Mouse (Mus musculus): Measurements from ENCODE around the gene Gm8138. TPM values are rescaled to one million over a fixed set of nuclear protein-coding genes. Genes with fewer than 3 reads are reported as not detected.
"Not testable (repeated sequence)": the region's sequence is repeated elsewhere in the genome, so short reads cannot be mapped to it uniquely, and the experiment has no call there.

The Gm8138 gene
- total RNA-seq (2021): not detected
- long read RNA-seq, experiment 1: 0 reads
- long read RNA-seq, experiment 2: 0 reads

DNA sequence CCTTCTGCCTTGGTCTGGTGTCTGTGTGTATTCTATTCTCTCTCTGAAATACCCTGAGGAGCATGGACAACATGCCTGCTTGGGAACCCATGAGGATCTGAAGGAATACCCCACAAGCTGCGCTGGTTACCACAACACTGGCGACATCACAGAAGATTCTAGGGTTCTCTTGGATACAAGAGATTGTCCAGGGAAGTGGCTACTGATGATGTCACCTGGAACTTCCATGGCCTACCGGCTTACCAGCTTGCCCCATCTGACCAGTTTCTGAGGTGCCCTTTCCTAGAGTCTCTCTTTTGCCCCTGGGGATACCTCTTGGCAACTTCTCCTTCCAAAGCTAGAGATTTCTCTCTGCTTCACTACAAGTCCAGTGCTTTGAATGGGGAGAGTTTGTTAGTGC, at the start of gene Gm8138:
Gene Gm8138 (minus strand): TSS at position 101 of the 400 bp plus-strand sequence.
- intact Hi-C loops (cut with DNase I): not testable (repeated sequence)

DNA sequence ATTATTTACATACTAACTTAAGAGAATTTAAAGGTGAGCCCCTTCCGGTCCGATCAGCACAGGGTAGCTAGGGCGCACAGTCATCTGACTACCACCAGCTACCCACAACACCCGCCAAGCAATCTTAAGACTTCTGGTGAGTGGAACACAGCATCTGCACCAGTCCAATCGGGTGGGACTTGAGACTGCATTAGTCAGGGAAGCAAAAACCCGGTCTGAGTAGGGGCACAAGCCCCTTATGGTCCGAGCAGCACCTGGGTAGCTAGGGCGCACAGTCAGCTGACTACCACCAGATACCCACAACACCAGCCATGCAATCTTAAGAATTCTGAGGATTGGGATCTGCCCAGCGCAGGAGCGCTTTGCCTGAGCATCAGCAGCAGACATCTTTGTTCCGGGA, 54.4 kb downstream of the Gm8138 start:
- intact Hi-C loops (cut with DNase I): not testable (repeated sequence)
- DNase-seq: peak in 1 of 2 experiments; percentile 15

More for the DNA sequence above, at the start of gene Gm8138:
- not testable (repeated sequence) for DNase-seq

Other genes starting within 250 kb of the Gm8138 start
- gene Gm7233, start 236.5 kb downstream of the Gm8138 start, total RNA-seq (2021): not detected
- not detected for gene Gm8122, start 181.0 kb downstream of the Gm8138 start, total RNA-seq (2021)
- not detected for gene Gm8126, start 157.7 kb downstream of the Gm8138 start, total RNA-seq (2021)
- gene Gm9732, start 141.3 kb downstream of the Gm8138 start, total RNA-seq (2021): not detected
- not detected for gene Gm8127, start 122.5 kb downstream of the Gm8138 start, total RNA-seq (2021)
- not detected for gene 1700001F09Rik, start 68.5 kb downstream of the Gm8138 start, total RNA-seq (2021)
- not detected for gene Gm5799, start 127.2 kb upstream of the Gm8138 start, total RNA-seq (2021)
- gene Gm17654, start 162.8 kb upstream of the Gm8138 start, total RNA-seq (2021): not detected
- gene Gm10375, start 191.7 kb upstream of the Gm8138 start, total RNA-seq (2021): not detected

Data from gastrocnemius, postnatal 36 days (tissue).